Mouse (Mus musculus): ENCODE measurements at regions not wholly inside any gene's neighbourhood (a gene's known extent, or its start where the extent isn't known, plus 50 kb on each side); places are given as distances from the start of the nearest gene placed in this dataset.
"Not testable (repeated sequence)": the region's sequence is repeated elsewhere in the genome, so short reads cannot be mapped to it uniquely, and the experiment has no call there.

GRCm38 (mm10) chr13:44678121-44678520 lies 51.2 kb upstream of the Jarid2 start:
- Histone ChIP-seq H3K27me3 (ENCODE audit: insufficient read depth, low read length) (0 out of 2 replicates have a peak, but pooled peaks cover 2% of the 10 kb centered on the region), H3K4me3 (replicated peaks; ENCODE audit: low read length) (no peak overlapping the region), H3K9me3 (ENCODE audit: low read length) (no peaks in the 10 kb centered on the region), H3K36me3 (ENCODE audit: insufficient read depth, low read length) (no peaks in the 10 kb centered on the region), H3K4me1 (replicated peaks; ENCODE audit: low read depth, low read length) (peaks cover 90% of the 10 kb centered on the region)
- TF ChIP-seq POU5F1 (IDR thresholded peaks at IDR 0.05; ENCODE audit: borderline replicate concordance, low read length) (no peak), CTCF (conservative IDR thresholded peaks at IDR 0.05; ENCODE audit: low read length) (no peak), NANOG (IDR thresholded peaks at IDR 0.05; ENCODE audit: borderline replicate concordance, low read length) (peak; percentile 13; the same call in 1 of the 2 replicates)

GRCm38 (mm10) chr13:44679457-44679856 lies 49.8 kb upstream of the Jarid2 start:
- H3K9me3 ChIP-seq (ENCODE audit: low read length); H3K27me3 ChIP-seq (ENCODE audit: insufficient read depth, low read length); H3K4me3 ChIP-seq (replicated peaks; ENCODE audit: low read length); H3K36me3 ChIP-seq (ENCODE audit: insufficient read depth, low read length): not testable (repeated sequence)
- H3K4me1 ChIP-seq (replicated peaks; ENCODE audit: low read depth, low read length) = peaks cover 89% of the 10 kb centered on the region
- peak; percentile 87 for TF ChIP-seq NANOG (IDR thresholded peaks at IDR 0.05; ENCODE audit: borderline replicate concordance, low read length)

All from E14TG2a.4 (cell line).